8 mouse cellular contexts compared by ENCODE assay signal in the genomic region with DNA sequence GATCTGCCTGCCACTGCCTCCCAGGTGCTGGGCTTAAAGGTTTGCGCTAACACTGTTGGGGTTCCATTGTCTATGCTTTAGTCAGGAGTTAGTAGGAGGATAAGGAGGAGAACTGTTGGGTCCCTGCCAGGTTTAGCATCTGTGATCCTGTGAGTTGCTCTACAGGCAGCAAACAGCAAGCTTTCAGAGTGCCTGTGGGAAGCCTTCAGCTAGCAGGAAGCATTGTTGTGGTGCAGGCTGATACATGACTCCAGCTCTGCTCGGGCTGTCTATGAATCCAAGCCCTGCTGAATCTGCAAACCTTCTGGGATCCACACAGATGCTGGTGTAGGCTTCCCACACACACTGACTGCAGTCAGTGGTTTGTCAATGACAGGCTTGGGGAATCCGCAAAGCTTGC. TPM values are rescaled to one million over a fixed set of nuclear protein-coding genes. Genes with fewer than 3 reads are reported as not detected.
DNase-seq lines count a peak whose midpoint lies in the region.

No protein-coding gene starts in this region.

- DNase-seq in cerebellum, adult 11 months, result peak; percentile 30
- DNase-seq in cerebellum, adult 8-10 months, result no peak
- DNase-seq in right cerebral cortex, adult 18-20 months, result peak; percentile 87
- no peak for DNase-seq in right cerebral cortex, postnatal 4 days
- peak; percentile 41 to 56 for DNase-seq in left cerebral cortex, postnatal 10 days (ENCODE audit: extremely low spot score in 1 of 2, low spot score in 2 of 2)
- DNase-seq in telencephalon, adult 2 months (ENCODE audit: low read depth, low spot score), result peak; percentile 86
- DNase-seq in gastrocnemius, postnatal 36 days, result no peak
- DNase-seq in B cell, adult 2 months, result no peak

- intact Hi-C loops in left cerebral cortex, postnatal 10 days (cut with DNase I), result no loop called here
- intact Hi-C loops in gastrocnemius, postnatal 36 days (cut with DNase I), result no loop called here

RNA-seq across cellular contexts. Expression of a gene that starts 6.6 kb away (rescaled TPM):
- total RNA-seq in left cerebral cortex, postnatal 10 days (2021), result 10 to 100 TPM; 10.2 to 11.3 TPM
- 1 to 10 TPM; 2.1 to 2.6 TPM for total RNA-seq in gastrocnemius, postnatal 36 days (2021)

RNA-seq across cellular contexts. Expression of a gene that starts 12.3 kb away (rescaled TPM):
- 10 to 100 TPM; 36.4 to 38.7 TPM for total RNA-seq in left cerebral cortex, postnatal 10 days (2021)
- 100 to 1,000 TPM; 333 to 372 TPM for total RNA-seq in gastrocnemius, postnatal 36 days (2021)

RNA-seq across cellular contexts. Expression of a gene that starts 21.4 kb away (rescaled TPM):
- 10 to 100 TPM; 60.5 to 61.6 TPM for total RNA-seq in left cerebral cortex, postnatal 10 days (2021)
- 100 to 1,000 TPM; 131 to 132 TPM for total RNA-seq in gastrocnemius, postnatal 36 days (2021)

RNA-seq across cellular contexts. Expression of a gene that starts 40.7 kb away (rescaled TPM):
- 10 to 100 TPM; 46.6 to 51.7 TPM for total RNA-seq in left cerebral cortex, postnatal 10 days (2021)
- total RNA-seq in gastrocnemius, postnatal 36 days (2021), result 10 to 100 TPM; 13.0 to 14.3 TPM

RNA-seq across cellular contexts. Expression of a gene that starts 40.8 kb away (rescaled TPM):
- 1 to 10 TPM; 1.5 TPM for total RNA-seq in left cerebral cortex, postnatal 10 days (2021)
- total RNA-seq in gastrocnemius, postnatal 36 days (2021), result 10 to 100 TPM; 17.3 to 19.1 TPM

Comparison
In these comparisons a context has a peak if more than half of its experiments do, and no peak if none do; other contexts are left out.
1. DNase-seq: peak in cerebellum, adult 11 months (single experiment), right cerebral cortex, adult 18-20 months (single experiment), left cerebral cortex, postnatal 10 days (2 of 2) and telencephalon, adult 2 months (single experiment); none in cerebellum, adult 8-10 months (single experiment), right cerebral cortex, postnatal 4 days (single experiment), gastrocnemius, postnatal 36 days (0 of 2) and B cell, adult 2 months (0 of 2).
2. RNA of a gene that starts 12.3 kb away (total RNA-seq): 333 to 372 TPM in gastrocnemius, postnatal 36 days; 36.4 to 38.7 TPM in left cerebral cortex, postnatal 10 days; every median in the first group is over 4 times any median in the second.